Mouse (Mus musculus): ENCODE data around the gene Lrrc38.

Gene Lrrc38

DNA sequence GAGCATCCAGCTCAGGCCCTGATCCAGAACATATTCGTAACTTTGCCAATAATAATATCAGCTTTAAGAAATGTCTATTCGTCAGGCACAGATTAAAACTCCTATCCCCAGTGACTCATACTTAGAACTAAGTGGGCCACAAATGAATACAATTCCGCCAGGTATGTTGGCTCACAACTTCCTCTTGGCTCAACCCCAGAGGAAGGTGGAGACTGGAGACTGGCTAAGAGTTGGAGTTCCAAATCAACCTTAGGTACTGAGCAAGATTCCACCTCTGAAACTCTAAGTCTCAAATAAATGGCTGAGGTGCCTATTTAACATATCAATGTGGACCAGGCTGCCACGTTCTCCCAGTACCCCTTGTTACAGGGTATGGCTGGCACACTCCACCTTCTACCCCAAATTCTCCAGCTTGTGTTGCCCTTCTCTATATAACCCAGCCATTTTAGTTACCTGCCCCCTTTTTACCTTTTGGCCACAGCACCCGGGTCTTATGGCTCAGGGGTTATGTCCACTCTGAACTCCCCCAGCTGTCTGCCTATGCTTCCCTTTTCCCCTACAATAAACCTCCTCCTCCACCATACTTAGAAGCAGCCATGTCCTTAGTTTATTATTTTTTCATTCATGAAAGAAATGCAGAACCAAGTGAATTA lies 62.1 kb downstream of the Lrrc38 start:
- peaks cover 8% of the 10 kb centered on the region for H3K4me1 ChIP-seq (replicated peaks; ENCODE audit: low read depth, low read length)
- H3K27me3 ChIP-seq (ENCODE audit: insufficient read depth, low read length): no peaks in the 10 kb centered on the region
- H3K36me3 ChIP-seq (ENCODE audit: insufficient read depth, low read length): peaks cover 23% of the 10 kb centered on the region
- H3K9me3 ChIP-seq (ENCODE audit: low read length): peaks cover 38% of the 10 kb centered on the region
- peak overlapping the region; percentile 80 for H3K4me3 ChIP-seq (replicated peaks; ENCODE audit: low read length)
- TF ChIP-seq NANOG (IDR thresholded peaks at IDR 0.05; ENCODE audit: borderline replicate concordance, low read length) (no peak), CTCF (conservative IDR thresholded peaks at IDR 0.05; ENCODE audit: low read length) (no peak), POU5F1 (IDR thresholded peaks at IDR 0.05; ENCODE audit: borderline replicate concordance, low read length) (no peak)

DNA sequence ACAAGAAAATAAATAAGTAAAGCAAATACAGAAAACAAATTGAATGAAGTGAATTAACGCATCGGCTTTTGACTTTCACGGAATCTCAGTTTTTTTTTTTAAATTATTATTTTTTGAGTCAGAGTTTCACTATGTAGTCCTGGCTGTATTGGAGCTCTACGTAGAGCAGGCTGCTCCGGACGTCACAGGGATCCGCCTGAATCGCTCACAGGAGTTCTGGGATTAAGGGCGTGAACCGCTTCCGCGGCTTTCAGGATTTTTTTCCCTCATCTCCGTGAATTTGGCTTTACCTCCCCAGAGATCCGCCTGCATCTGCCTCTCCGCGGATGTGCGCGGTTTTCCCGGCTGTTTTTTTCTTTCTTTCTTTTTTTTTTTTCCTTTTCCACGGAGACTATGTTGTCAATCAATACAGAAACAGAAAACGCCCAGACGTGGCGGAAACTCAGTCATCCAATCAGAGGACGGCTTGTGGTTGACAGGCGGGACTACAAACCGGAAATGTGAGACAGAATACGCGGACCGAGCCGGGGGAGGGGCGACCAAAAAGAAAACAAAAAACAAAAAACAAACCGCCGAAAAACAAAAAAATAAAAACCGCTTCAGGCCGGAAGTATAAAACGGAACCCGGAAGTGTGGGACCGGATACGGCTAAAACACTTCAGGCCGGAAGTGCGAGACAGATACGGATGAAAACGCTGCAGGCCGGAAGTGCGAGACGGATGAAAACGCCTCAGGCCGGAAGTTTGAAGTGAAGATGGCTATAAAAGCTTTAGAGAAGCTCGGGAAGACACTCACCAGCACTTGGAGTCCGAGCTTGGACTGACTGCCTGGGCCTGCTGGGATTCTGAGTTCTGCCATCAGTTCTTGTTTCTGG lies 62.9 kb downstream of the Lrrc38 start, which contains the start of gene Pramef8:
Pramef8 (plus strand) TSS at position 208 of the 874 bp plus-strand sequence.
- TF ChIP-seq CTCF (conservative IDR thresholded peaks at IDR 0.05; ENCODE audit: low read length) (no peak), POU5F1 (IDR thresholded peaks at IDR 0.05; ENCODE audit: borderline replicate concordance, low read length) (no peak)
- H3K4me1 ChIP-seq (replicated peaks; ENCODE audit: low read depth, low read length): peaks cover 8% of the 10 kb centered on the region
- H3K36me3 ChIP-seq (ENCODE audit: insufficient read depth, low read length): peaks cover 30% of the 10 kb centered on the region
- peak within 1 kb of the TSS; percentile 80 for H3K4me3 ChIP-seq (replicated peaks; ENCODE audit: low read length)
- H3K9me3 ChIP-seq (ENCODE audit: low read length): peaks cover 43% of the 10 kb centered on the region
- no peaks in the 10 kb centered on the region for H3K27me3 ChIP-seq (ENCODE audit: insufficient read depth, low read length)

DNA sequence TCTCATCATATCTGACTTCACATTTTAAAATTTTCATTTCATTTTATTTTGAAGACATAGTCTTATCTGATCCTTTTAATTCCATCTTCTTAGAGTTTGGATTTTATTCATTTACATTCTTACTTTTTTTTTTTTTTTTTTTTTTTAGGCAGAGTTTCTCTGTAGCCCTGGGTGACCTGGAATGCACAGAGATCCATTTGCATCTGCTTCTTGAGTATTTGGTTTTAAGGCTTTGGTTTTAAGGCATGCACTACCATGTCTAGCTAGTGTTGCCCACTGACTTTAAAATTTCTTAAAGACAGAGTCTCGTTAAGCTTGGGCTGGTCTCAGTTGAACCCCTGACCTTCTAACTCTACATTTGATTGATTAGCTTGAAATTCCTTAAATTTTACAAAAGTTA lies 64.1 kb downstream of the Lrrc38 start:
- Histone ChIP-seq H3K4me3 (replicated peaks; ENCODE audit: low read length) (no peak overlapping the region), H3K4me1 (replicated peaks; ENCODE audit: low read depth, low read length) (peaks cover 8% of the 10 kb centered on the region), H3K36me3 (ENCODE audit: insufficient read depth, low read length) (peaks cover 42% of the 10 kb centered on the region), H3K9me3 (ENCODE audit: low read length) (peaks cover 43% of the 10 kb centered on the region), H3K27me3 (ENCODE audit: insufficient read depth, low read length) (no peaks in the 10 kb centered on the region)
- no peak for TF ChIP-seq NANOG (IDR thresholded peaks at IDR 0.05; ENCODE audit: borderline replicate concordance, low read length)

DNA sequence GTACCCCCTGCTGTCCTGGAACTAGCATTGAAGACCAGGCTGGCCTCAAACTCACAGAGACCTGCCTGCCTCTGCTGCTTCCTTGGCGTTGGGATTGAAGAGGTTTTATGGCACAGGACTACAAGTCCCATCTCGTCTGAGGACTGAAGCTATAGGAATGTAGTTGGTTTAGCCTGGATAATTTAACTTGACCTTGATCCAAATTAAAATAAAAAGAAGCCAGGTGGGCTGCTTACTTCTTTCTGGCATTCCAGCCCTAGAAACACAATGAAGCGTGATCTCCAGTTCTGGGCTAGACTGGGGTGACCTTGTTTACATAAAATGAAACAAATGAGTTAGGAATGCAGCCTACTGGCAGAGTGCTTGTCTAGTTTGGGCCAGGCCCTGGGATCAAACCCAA lies 64.6 kb downstream of the Lrrc38 start:
- no peaks in the 10 kb centered on the region for H3K27me3 ChIP-seq (ENCODE audit: insufficient read depth, low read length)
- TF ChIP-seq NANOG (IDR thresholded peaks at IDR 0.05; ENCODE audit: borderline replicate concordance, low read length) (peak; percentile 61; the same call in 1 of the 2 replicates), POU5F1 (IDR thresholded peaks at IDR 0.05; ENCODE audit: borderline replicate concordance, low read length) (no peak), CTCF (conservative IDR thresholded peaks at IDR 0.05; ENCODE audit: low read length) (no peak)
- H3K4me1 ChIP-seq (replicated peaks; ENCODE audit: low read depth, low read length): peaks cover 8% of the 10 kb centered on the region
- H3K4me3 ChIP-seq (replicated peaks; ENCODE audit: low read length): no peak overlapping the region
- H3K36me3 ChIP-seq (ENCODE audit: insufficient read depth, low read length): peaks cover 47% of the 10 kb centered on the region
- H3K9me3 ChIP-seq (ENCODE audit: low read length): peaks cover 43% of the 10 kb centered on the region

All from E14TG2a.4 (cell line).